ENCODE assay signal across 8 mouse cellular contexts in the genomic region with DNA sequence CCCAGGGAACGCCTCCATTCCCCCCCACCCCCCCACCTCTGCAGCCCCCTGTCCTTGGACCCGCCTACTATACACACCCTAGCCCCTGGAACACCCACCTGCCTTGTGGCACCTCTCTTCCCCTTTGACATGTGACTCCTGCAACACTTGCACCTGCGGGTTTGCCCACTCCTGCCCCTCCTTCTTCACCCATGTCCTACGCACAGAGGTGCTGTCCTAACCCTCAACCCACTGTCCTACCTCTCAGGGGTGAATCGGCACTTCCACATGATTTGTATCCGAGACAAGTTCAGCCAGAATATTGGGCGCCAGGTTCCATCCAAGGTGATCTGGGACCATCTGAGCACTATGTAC. TPM values are rescaled to one million over a fixed set of nuclear protein-coding genes. Genes with fewer than 3 reads are reported as not detected.
DNase-seq lines count a peak whose midpoint lies in the region; ATAC-seq and TF ChIP-seq lines count a peak whose summit lies in the region.

No protein-coding gene starts in this region.

- no peaks in the 10 kb centered on the region for H3K27me3 ChIP-seq in kidney, adult 2 months (replicated peaks; ENCODE audit: control insufficient read depth, insufficient read depth, low read length)
- H3K27me3 ChIP-seq in embryonic facial prominence, embryonic 11.5 days (ENCODE audit: control insufficient read depth, insufficient read depth, low read length): no peaks in the 10 kb centered on the region
- H3K27me3 ChIP-seq in intestine, embryonic 15.5 days (replicated peaks): peaks cover 4% of the 10 kb centered on the region; the same call in 1 of the 2 replicates
- H3K27me3 ChIP-seq in midbrain, embryonic 10.5 days (ENCODE audit: low read depth, poor library complexity, severe bottlenecking): peaks cover 21% of the 10 kb centered on the region

- H3K36me3 ChIP-seq in kidney, adult 2 months (ENCODE audit: control insufficient read depth, insufficient read depth, low read length): no peaks in the 10 kb centered on the region
- H3K36me3 ChIP-seq in embryonic facial prominence, embryonic 11.5 days (replicated peaks; ENCODE audit: control insufficient read depth, insufficient read depth, low read depth, low read length): no peaks in the 10 kb centered on the region; the same call in 1 of the 2 replicates
- peaks cover 20% of the 10 kb centered on the region for H3K36me3 ChIP-seq in intestine, embryonic 15.5 days
- peaks cover 37% of the 10 kb centered on the region for H3K36me3 ChIP-seq in midbrain, embryonic 10.5 days

- ATAC-seq in embryonic facial prominence, embryonic 11.5 days (replicated peaks; ENCODE audit: insufficient number of reproducible peaks, low FRiP score, low TSS enrichment, low read depth): 0 out of 2 replicates have a peak, but pooled peaks have one; percentile 4
- ATAC-seq in intestine, embryonic 15.5 days: no peak
- no peak for ATAC-seq in frontal cortex, adult (ENCODE audit: low TSS enrichment)

- TF ChIP-seq CTCF in kidney, adult 2 months (conservative IDR thresholded peaks at IDR 0.05; ENCODE audit: insufficient read depth, insufficient read length, low read depth, low read length): no peak

- peak overlapping the region; percentile 80 for H3K4me2 ChIP-seq in embryonic facial prominence, embryonic 11.5 days (ENCODE audit: low read depth, low read length)
- H3K4me2 ChIP-seq in intestine, embryonic 15.5 days (replicated peaks): peak overlapping the region; percentile 75

- 11% methylated on average over 6 of the region's 7 CpGs for WGBS in kidney, adult 2 months
- 42% methylated on average over 6 of the region's 7 CpGs for WGBS in embryonic facial prominence, embryonic 11.5 days
- 20% methylated on average over 7 of the region's 7 CpGs for WGBS in intestine, embryonic 15.5 days
- WGBS in midbrain, embryonic 10.5 days: 35% methylated on average over 7 of the region's 7 CpGs

- no peak for TF ChIP-seq POLR2A in kidney, adult 2 months (IDR thresholded peaks at IDR 0.05; ENCODE audit: low read depth, low read length)

- H3K9ac ChIP-seq in embryonic facial prominence, embryonic 11.5 days (replicated peaks; ENCODE audit: low read length): peak overlapping the region; percentile 93
- peak overlapping the region; percentile 99 for H3K9ac ChIP-seq in intestine, embryonic 15.5 days

- peak overlapping the region; percentile 70 for H3K4me3 ChIP-seq in kidney, adult 2 months (ENCODE audit: insufficient read depth, low read depth, low read length)
- peak overlapping the region; percentile 86 for H3K4me3 ChIP-seq in embryonic facial prominence, embryonic 11.5 days (ENCODE audit: low read depth, low read length)
- H3K4me3 ChIP-seq in intestine, embryonic 15.5 days (replicated peaks): peak overlapping the region; percentile 90
- H3K4me3 ChIP-seq in midbrain, embryonic 10.5 days: peak overlapping the region; percentile 96

- H3K27ac ChIP-seq in kidney, adult 2 months (ENCODE audit: insufficient read depth, low read depth, low read length): no peak overlapping the region
- no peak overlapping the region for H3K27ac ChIP-seq in embryonic facial prominence, embryonic 11.5 days (replicated peaks; ENCODE audit: low read depth, low read length)
- no peak overlapping the region for H3K27ac ChIP-seq in intestine, embryonic 15.5 days
- peak overlapping the region; percentile 98 for H3K27ac ChIP-seq in midbrain, embryonic 10.5 days (replicated peaks)

- H3K4me1 ChIP-seq in kidney, adult 2 months (ENCODE audit: control insufficient read depth, insufficient read depth, low read length): peaks cover 10% of the 10 kb centered on the region
- H3K4me1 ChIP-seq in embryonic facial prominence, embryonic 11.5 days (ENCODE audit: control insufficient read depth, insufficient read depth, low read length): no peaks in the 10 kb centered on the region; the same call in 1 of the 2 replicates
- H3K4me1 ChIP-seq in intestine, embryonic 15.5 days (replicated peaks): peaks cover 11% of the 10 kb centered on the region
- peaks cover 32% of the 10 kb centered on the region for H3K4me1 ChIP-seq in midbrain, embryonic 10.5 days

- no peaks in the 10 kb centered on the region for H3K9me3 ChIP-seq in embryonic facial prominence, embryonic 11.5 days (replicated peaks; ENCODE audit: control insufficient read depth, low read length)
- no peaks in the 10 kb centered on the region for H3K9me3 ChIP-seq in intestine, embryonic 15.5 days
- H3K9me3 ChIP-seq in midbrain, embryonic 10.5 days (replicated peaks): no peaks in the 10 kb centered on the region

- no peak for DNase-seq in kidney, adult 2 months
- no peak for DNase-seq in kidney, postnatal 25 days
- DNase-seq in embryonic facial prominence, embryonic 11.5 days (ENCODE audit: low spot score): no peak
- no peak for DNase-seq in midbrain, embryonic 10.5 days (ENCODE audit: low spot score)
- DNase-seq in ovary, adult 18-20 months (ENCODE audit: low spot score): no peak
- no peak for DNase-seq in urinary bladder, postnatal 25 days (ENCODE audit: low spot score)

RNA-seq across cellular contexts. Expression of gene Mrgbp, which starts 2.0 kb away (rescaled TPM):
- polyA plus RNA-seq in kidney, adult 2 months (2012; rRNA removed): 13.6 and 14.4 TPM in 2 replicates
- 35.6 and 41.9 TPM in 2 replicates for polyA plus RNA-seq in embryonic facial prominence, embryonic 11.5 days (2014; fragmentation: Nextera tagmentation; extraction: Ambion mirVana)
- polyA plus RNA-seq in intestine, embryonic 15.5 days (2015; fragmentation: Nextera tagmentation; extraction: Ambion mirVana): 20.7 and 22.3 TPM in 2 replicates
- polyA plus RNA-seq in midbrain, embryonic 10.5 days (2016; fragmentation: Nextera tagmentation; extraction: Ambion mirVana): 39.7 and 41.2 TPM in 2 replicates

RNA-seq across cellular contexts. Expression of gene Ogfr, which starts 5.9 kb away (rescaled TPM):
- polyA plus RNA-seq in kidney, adult 2 months (2012; rRNA removed): 31.3 and 35.5 TPM in 2 replicates
- 98.2 and 107 TPM in 2 replicates for polyA plus RNA-seq in embryonic facial prominence, embryonic 11.5 days (2014; fragmentation: Nextera tagmentation; extraction: Ambion mirVana)
- 42.1 and 44.2 TPM in 2 replicates for polyA plus RNA-seq in intestine, embryonic 15.5 days (2015; fragmentation: Nextera tagmentation; extraction: Ambion mirVana)
- polyA plus RNA-seq in midbrain, embryonic 10.5 days (2016; fragmentation: Nextera tagmentation; extraction: Ambion mirVana): 104 and 107 TPM in 2 replicates

RNA-seq across cellular contexts. Expression of gene Col9a3, which starts 14.5 kb away (rescaled TPM):
- 0.42 and 0.46 TPM in 2 replicates for polyA plus RNA-seq in kidney, adult 2 months (2012; rRNA removed)
- 11.5 and 15.6 TPM in 2 replicates for polyA plus RNA-seq in embryonic facial prominence, embryonic 11.5 days (2014; fragmentation: Nextera tagmentation; extraction: Ambion mirVana)
- 5.5 and 6.7 TPM in 2 replicates for polyA plus RNA-seq in intestine, embryonic 15.5 days (2015; fragmentation: Nextera tagmentation; extraction: Ambion mirVana)
- 2.6 and 3.7 TPM in 2 replicates for polyA plus RNA-seq in midbrain, embryonic 10.5 days (2016; fragmentation: Nextera tagmentation; extraction: Ambion mirVana)

RNA-seq across cellular contexts. Expression of gene Tcfl5, which starts 59.4 kb away (rescaled TPM):
- polyA plus RNA-seq in kidney, adult 2 months (2012; rRNA removed): 0.04 and 0.05 TPM in 2 replicates
- polyA plus RNA-seq in embryonic facial prominence, embryonic 11.5 days (2014; fragmentation: Nextera tagmentation; extraction: Ambion mirVana): 0.25 and 0.59 TPM in 2 replicates
- 0.13 TPM in 1 of 2 replicates, not detected in the other for polyA plus RNA-seq in intestine, embryonic 15.5 days (2015; fragmentation: Nextera tagmentation; extraction: Ambion mirVana)
- 0.22 and 0.26 TPM in 2 replicates for polyA plus RNA-seq in midbrain, embryonic 10.5 days (2016; fragmentation: Nextera tagmentation; extraction: Ambion mirVana)
